Mouse (Mus musculus) stomach, postnatal 0 days (tissue): Measurements from ENCODE around the gene B3glct. TPM values are rescaled to one million over a fixed set of nuclear protein-coding genes. Genes with fewer than 3 reads are reported as not detected.

Source experiments
- ATAC-seq: fragments of 200-750 bp; cut with Nextera tagmentation; 2 replicates; pipeline ENCODE4 v1.8.0; 2017; ENCODE audit not compliant: low FRiP score, low TSS enrichment
- DNase-seq: peaks from one replicate; pipeline ENCODE4 v3.0.0-alpha.2; 2016; ENCODE audit warnings: low spot score
- H3K27ac ChIP-seq: fragments of 300-500 bp; sonication (generic); replicated peaks from 2 replicates; pipeline ENCODE4 v1.5.1; 2014; ENCODE audit warnings: mild to moderate bottlenecking, control low read depth
- H3K27me3 ChIP-seq: fragments of 300-500 bp; sonication (generic); 2 replicates; pipeline ENCODE4 v1.6.1; 2014; ENCODE audit warnings: low read length; ENCODE audit not compliant: control insufficient read depth, insufficient read depth
- H3K36me3 ChIP-seq: fragments of 300-500 bp; sonication (generic); 2 replicates; pipeline ENCODE4 v1.6.1; 2014; ENCODE audit warnings: low read length, mixed read lengths; ENCODE audit not compliant: control insufficient read depth, insufficient read depth
- H3K4me1 ChIP-seq: fragments of 300-500 bp; sonication (generic); replicated peaks from 2 replicates; pipeline ENCODE4 v1.6.1; 2014; ENCODE audit warnings: antibody characterized with exemption; ENCODE audit not compliant: control insufficient read depth, insufficient read depth
- H3K4me2 ChIP-seq: fragments of 300-500 bp; sonication (generic); replicated peaks from 2 replicates; pipeline ENCODE4 v1.6.1; 2014; ENCODE audit warnings: low read depth, mild to moderate bottlenecking, control low read depth, moderate library complexity
- H3K4me3 ChIP-seq: fragments of 300-500 bp; sonication (generic); 2 replicates; pipeline ENCODE4 v1.5.1; 2014; ENCODE audit warnings: low read depth, low read length, control low read depth
- H3K9ac ChIP-seq: fragments of 300-500 bp; sonication (generic); 2 replicates; pipeline ENCODE4 v1.6.1; 2014; ENCODE audit warnings: mild to moderate bottlenecking, low read length, control low read depth, mixed read lengths
- H3K9me3 ChIP-seq: fragments of 300-500 bp; sonication (generic); 2 replicates; pipeline ENCODE4 v1.6.1; 2016; ENCODE audit warnings: low read length; ENCODE audit not compliant: control insufficient read depth
- CTCF ChIP-seq: IDR thresholded peaks from 2 replicates; pipeline ENCODE4 v1.5.1; 2016; ENCODE audit warnings: antibody characterized with exemption, low read depth, mild to moderate bottlenecking, moderate library complexity
- EP300 ChIP-seq: optimal IDR thresholded peaks from 2 replicates; pipeline ENCODE3; 2016; ENCODE audit warnings: antibody characterized with exemption
- WGBS: fragments of 180-500 bp; shearing (Covaris S2); extraction: QIAGEN DNeasy Blood & Tissue Kit; methylation state at CpG from one replicate; pipeline ENCODE4 v1.1.7; 2014; 5-methylcytosine and 5-hydroxymethylcytosine counted together
- polyA plus RNA-seq: library from polyadenylated mRNA; unstranded; fragments of >200 nt; fragmentation: Nextera tagmentation; extraction: Ambion mirVana; gene quantifications from 2 replicates; pipeline ENCODE4 v1.2.1, GENCODE M21; 2015

The B3glct gene
- polyA plus RNA-seq, 1 experiment from 2014 or later: 6.2 TPM

DNA sequence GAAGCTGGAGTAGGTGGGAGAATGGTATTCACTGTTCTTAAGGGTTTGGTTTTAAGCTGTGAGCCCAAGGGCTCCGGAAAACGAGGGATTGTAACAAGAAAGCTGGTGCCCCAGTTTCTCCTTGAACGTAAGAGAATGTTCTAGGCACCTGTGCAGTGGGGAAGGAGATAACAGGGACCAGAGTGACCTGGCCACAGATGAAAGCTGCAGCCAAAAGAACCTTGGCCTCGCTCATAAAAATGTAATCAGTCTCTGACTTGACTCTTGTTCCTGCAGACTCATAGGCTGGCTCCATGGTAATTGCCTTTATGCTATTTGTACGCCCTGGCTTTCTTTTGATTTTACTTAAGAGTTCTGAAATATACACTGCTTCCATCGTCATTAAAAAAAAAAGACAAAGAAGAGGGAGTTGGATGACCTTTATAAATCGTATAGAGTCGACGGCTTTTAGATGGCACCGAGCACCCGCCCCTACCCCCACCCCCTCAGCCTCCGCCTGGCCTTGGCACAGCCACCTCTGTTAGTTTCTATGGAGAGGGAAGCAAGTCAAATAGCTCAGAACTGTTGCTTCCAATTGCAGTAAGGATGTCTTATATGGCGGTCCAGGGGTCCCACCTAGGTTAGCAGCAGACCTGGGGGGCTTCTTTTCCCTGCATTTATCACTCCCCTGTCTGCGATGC, 28.4 kb upstream of the B3glct start:
- Histone ChIP-seq H3K27me3 (no peaks in the 10 kb centered on the region), H3K4me1 (no peaks in the 10 kb centered on the region), H3K4me2 (no peak overlapping the region), H3K9ac (no peak overlapping the region), H3K27ac (no peak overlapping the region), H3K4me3 (no peak overlapping the region), H3K36me3 (no peaks in the 10 kb centered on the region), H3K9me3 (no peaks in the 10 kb centered on the region)
- WGBS: 67% methylated on average over 14 of the region's 14 CpGs
- TF ChIP-seq CTCF: no peak
- TF ChIP-seq EP300: no peak
- no peak for DNase-seq
- no peak for ATAC-seq

DNA sequence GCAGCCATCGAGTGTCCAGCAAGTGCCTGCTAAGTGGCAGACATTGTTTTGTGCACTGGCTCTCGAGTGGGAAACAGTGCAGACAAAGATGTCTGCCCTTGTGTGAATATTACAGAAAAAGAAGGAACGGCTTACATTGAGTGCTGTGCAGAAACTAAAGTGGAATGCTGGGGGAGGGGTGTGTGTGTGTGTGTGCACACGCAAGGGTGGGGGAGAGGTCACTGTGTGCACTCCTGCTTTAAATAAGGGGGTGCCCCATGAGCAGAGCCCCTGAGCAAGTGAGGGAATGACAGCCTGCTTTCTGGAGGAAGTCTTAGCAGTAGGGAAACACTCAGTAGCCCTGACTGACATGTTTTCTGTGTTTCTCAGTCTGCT, 27.9 kb upstream of the B3glct start:
- no peak for ATAC-seq
- Histone ChIP-seq H3K4me2 (no peak overlapping the region), H3K9ac (no peak overlapping the region), H3K9me3 (no peaks in the 10 kb centered on the region), H3K4me3 (no peak overlapping the region), H3K27ac (no peak overlapping the region), H3K4me1 (no peaks in the 10 kb centered on the region), H3K27me3 (no peaks in the 10 kb centered on the region), H3K36me3 (no peaks in the 10 kb centered on the region)
- no peak for TF ChIP-seq EP300
- no peak for TF ChIP-seq CTCF
- 43% methylated on average over 4 of the region's 4 CpGs for WGBS
- DNase-seq: no peak

DNA sequence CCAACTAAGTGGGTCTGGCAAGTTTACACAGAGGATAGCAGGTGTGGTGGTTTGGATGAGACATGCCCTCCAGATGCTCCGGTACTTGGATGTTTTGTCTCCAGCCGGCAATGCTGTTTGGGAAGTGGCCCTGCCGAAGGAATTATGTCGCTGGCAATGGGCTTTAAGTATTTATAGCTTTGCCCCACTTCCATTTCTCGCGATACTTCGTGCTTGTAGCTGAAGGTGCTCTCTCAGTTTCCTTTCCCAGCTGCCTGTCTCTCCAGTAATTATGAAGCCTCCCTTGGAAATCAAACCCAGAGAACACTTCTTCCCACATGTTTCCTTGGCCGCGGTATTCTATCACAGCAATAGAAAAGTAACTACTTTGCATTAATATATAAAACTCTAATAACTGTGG, 22.4 kb upstream of the B3glct start:
- Histone ChIP-seq H3K4me2 (no peak overlapping the region), H3K4me3 (no peak overlapping the region), H3K27ac (no peak overlapping the region), H3K36me3 (no peaks in the 10 kb centered on the region), H3K9me3 (no peaks in the 10 kb centered on the region), H3K4me1 (no peaks in the 10 kb centered on the region), H3K27me3 (no peaks in the 10 kb centered on the region), H3K9ac (no peak overlapping the region)
- no peak for TF ChIP-seq EP300
- TF ChIP-seq CTCF: no peak
- WGBS: 81% methylated on average over 9 of the region's 9 CpGs
- no peak for DNase-seq
- ATAC-seq: no peak

- 54% methylated on average over 3 of the region's 3 CpGs for WGBS
- H3K4me2 ChIP-seq: no peak overlapping the region
- ATAC-seq (no peak), DNase-seq (no peak)
- TF ChIP-seq EP300: no peak
- TF ChIP-seq CTCF: no peak
- no peaks in the 10 kb centered on the region for H3K9me3 ChIP-seq
- no peak overlapping the region for H3K27ac ChIP-seq
- H3K4me1 ChIP-seq: no peaks in the 10 kb centered on the region
- H3K36me3 ChIP-seq: no peaks in the 10 kb centered on the region
- H3K27me3 ChIP-seq: no peaks in the 10 kb centered on the region
- no peak overlapping the region for H3K9ac ChIP-seq
- H3K4me3 ChIP-seq: no peak overlapping the region
Observed at GRCm38 (mm10) chr5:149658022-149658421, 20.0 kb upstream of the B3glct start.

- DNase-seq (no peak), ATAC-seq (no peak)
- H3K4me3 ChIP-seq: no peak overlapping the region
- no peak for TF ChIP-seq CTCF
- TF ChIP-seq EP300: no peak
- 65% methylated on average over 9 of the region's 9 CpGs for WGBS
- no peak overlapping the region for H3K4me2 ChIP-seq
- no peaks in the 10 kb centered on the region for H3K4me1 ChIP-seq
- no peaks in the 10 kb centered on the region for H3K36me3 ChIP-seq
- H3K9ac ChIP-seq: no peak overlapping the region
- no peaks in the 10 kb centered on the region for H3K27me3 ChIP-seq
- H3K9me3 ChIP-seq: no peaks in the 10 kb centered on the region
- no peak overlapping the region for H3K27ac ChIP-seq
Observed at GRCm38 (mm10) chr5:149658741-149659413, 19.2 kb upstream of the B3glct start.

- Histone ChIP-seq H3K27me3 (no peaks in the 10 kb centered on the region), H3K4me2 (no peak overlapping the region), H3K4me1 (no peaks in the 10 kb centered on the region), H3K36me3 (no peaks in the 10 kb centered on the region), H3K9me3 (no peaks in the 10 kb centered on the region), H3K4me3 (no peak overlapping the region), H3K9ac (no peak overlapping the region), H3K27ac (no peak overlapping the region)
- DNase-seq: no peak
- no peak for TF ChIP-seq EP300
- no peak for ATAC-seq
- 67% methylated on average over 8 of the region's 9 CpGs for WGBS
Observed at GRCm38 (mm10) chr5:149659414-149659780, 18.6 kb upstream of the B3glct start.
